Mouse (Mus musculus): ENCODE results near the gene Upk3bl. TPM values are rescaled to one million over a fixed set of nuclear protein-coding genes. Genes with fewer than 3 reads are reported as not detected.
A peak's percentile ranks its signal among the peaks of the same experiment; 100 is the strongest.
"Not testable (repeated sequence)": the region's sequence is repeated elsewhere in the genome, so short reads cannot be mapped to it uniquely, and the experiment has no call there.

Gene Upk3bl
- polyA plus RNA-seq, 1 experiment from 2014 or later, result 0.50 TPM

GRCm38 (mm10) chr5:136048541-136048940 is 5.8 kb upstream of the Upk3bl start:
- not testable (repeated sequence) for H3K27ac ChIP-seq (ENCODE audit: poor library complexity, severe bottlenecking); H3K9me3 ChIP-seq (replicated peaks); H3K36me3 ChIP-seq; H3K9ac ChIP-seq; H3K27me3 ChIP-seq (replicated peaks); ATAC-seq (ENCODE audit: insufficient number of reproducible peaks, low FRiP score); H3K4me2 ChIP-seq; H3K4me3 ChIP-seq
- peaks cover 13% of the 10 kb centered on the region for H3K4me1 ChIP-seq (replicated peaks)

- 75% methylated on average over 6 of the region's 6 CpGs for WGBS
These were observed 4.4 kb upstream of the Upk3bl start for GRCm38 (mm10) chr5:136049926-136050325.

GRCm38 (mm10) chr5:136051231-136052085 is 2.8 kb upstream of the Upk3bl start:
- peak overlapping the region; percentile 78 for H3K27ac ChIP-seq (ENCODE audit: poor library complexity, severe bottlenecking)
- peak; percentile 72 for ATAC-seq (ENCODE audit: insufficient number of reproducible peaks, low FRiP score)
- WGBS, result 13% methylated on average over 10 of the region's 10 CpGs

More at GRCm38 (mm10) chr5:136049926-136050325, 4.4 kb upstream of the Upk3bl start:
- no peaks in the 10 kb centered on the region for H3K36me3 ChIP-seq
- H3K4me2 ChIP-seq, result no peak overlapping the region
- no peak for ATAC-seq (ENCODE audit: insufficient number of reproducible peaks, low FRiP score)
- H3K4me1 ChIP-seq (replicated peaks), result peaks cover 13% of the 10 kb centered on the region
- no peaks in the 10 kb centered on the region for H3K27me3 ChIP-seq (replicated peaks)
- H3K4me3 ChIP-seq, result no peak overlapping the region
- H3K27ac ChIP-seq (ENCODE audit: poor library complexity, severe bottlenecking), result no peak overlapping the region
- H3K9ac ChIP-seq, result no peak overlapping the region
- no peaks in the 10 kb centered on the region for H3K9me3 ChIP-seq (replicated peaks)

GRCm38 (mm10) chr5:136052861-136053655 is 1.2 kb upstream of the Upk3bl start:
- peaks cover 6% of the 10 kb centered on the region; the same call in 1 of the 2 replicates for H3K27me3 ChIP-seq (replicated peaks)
- H3K4me1 ChIP-seq (replicated peaks), result peaks cover 13% of the 10 kb centered on the region
- no peaks in the 10 kb centered on the region for H3K36me3 ChIP-seq
- H3K4me3 ChIP-seq, result no peak overlapping the region
- no peaks in the 10 kb centered on the region for H3K9me3 ChIP-seq (replicated peaks)
- no peak overlapping the region for H3K4me2 ChIP-seq
- H3K9ac ChIP-seq, result no peak overlapping the region
- no peak for ATAC-seq (ENCODE audit: insufficient number of reproducible peaks, low FRiP score)
- 79% methylated on average over 8 of the region's 8 CpGs for WGBS
- H3K27ac ChIP-seq (ENCODE audit: poor library complexity, severe bottlenecking), result no peak overlapping the region

More at GRCm38 (mm10) chr5:136051231-136052085, 2.8 kb upstream of the Upk3bl start:
- Histone ChIP-seq H3K4me3 (no peak overlapping the region), H3K9ac (no peak overlapping the region), H3K4me2 (peak overlapping the region; percentile 18; the same call in 1 of the 2 replicates), H3K27me3 (replicated peaks) (no peaks in the 10 kb centered on the region), H3K36me3 (no peaks in the 10 kb centered on the region), H3K9me3 (replicated peaks) (no peaks in the 10 kb centered on the region), H3K4me1 (replicated peaks) (peaks cover 13% of the 10 kb centered on the region)

GRCm38 (mm10) chr5:136056062-136056461 is 1.8 kb downstream of the Upk3bl start:
- Histone ChIP-seq H3K36me3 (no peaks in the 10 kb centered on the region), H3K9ac (no peak overlapping the region), H3K4me1 (replicated peaks) (peaks cover 12% of the 10 kb centered on the region), H3K4me3 (no peak overlapping the region), H3K27me3 (replicated peaks) (peaks cover 31% of the 10 kb centered on the region), H3K9me3 (replicated peaks) (no peaks in the 10 kb centered on the region), H3K4me2 (no peak overlapping the region), H3K27ac (ENCODE audit: poor library complexity, severe bottlenecking) (no peak overlapping the region)
- 36% methylated on average over 4 of the region's 4 CpGs for WGBS
- no peak for ATAC-seq (ENCODE audit: insufficient number of reproducible peaks, low FRiP score)

- no peak for ATAC-seq (ENCODE audit: insufficient number of reproducible peaks, low FRiP score)
- H3K4me2 ChIP-seq, result no peak overlapping the region
- no peak overlapping the region for H3K27ac ChIP-seq (ENCODE audit: poor library complexity, severe bottlenecking)
- peaks cover 34% of the 10 kb centered on the region for H3K27me3 ChIP-seq (replicated peaks)
- peaks cover 1% of the 10 kb centered on the region for H3K4me1 ChIP-seq (replicated peaks)
- no peak overlapping the region for H3K4me3 ChIP-seq
- no peaks in the 10 kb centered on the region for H3K9me3 ChIP-seq (replicated peaks)
- H3K9ac ChIP-seq, result no peak overlapping the region
- WGBS, result 24% methylated on average over 8 of the region's 8 CpGs
- no peaks in the 10 kb centered on the region for H3K36me3 ChIP-seq
These were observed 2.8 kb downstream of the Upk3bl start for GRCm38 (mm10) chr5:136057085-136057484.

- no peak overlapping the region for H3K4me2 ChIP-seq
- no peaks in the 10 kb centered on the region for H3K36me3 ChIP-seq
- no peak overlapping the region for H3K4me3 ChIP-seq
- 6% methylated on average over 12 of the region's 12 CpGs for WGBS
- H3K27ac ChIP-seq (ENCODE audit: poor library complexity, severe bottlenecking), result no peak overlapping the region
- H3K4me1 ChIP-seq (replicated peaks), result no peaks in the 10 kb centered on the region
- H3K9ac ChIP-seq, result no peak overlapping the region
- peaks cover 34% of the 10 kb centered on the region for H3K27me3 ChIP-seq (replicated peaks)
- ATAC-seq (ENCODE audit: insufficient number of reproducible peaks, low FRiP score), result no peak
- H3K9me3 ChIP-seq (replicated peaks), result no peaks in the 10 kb centered on the region
These were observed 7.3 kb downstream of the Upk3bl start for GRCm38 (mm10) chr5:136061567-136061966.

GRCm38 (mm10) chr5:136063920-136064319 is 9.6 kb downstream of the Upk3bl start:
- Histone ChIP-seq H3K4me3 (no peak overlapping the region), H3K9me3 (replicated peaks) (no peaks in the 10 kb centered on the region), H3K27ac (ENCODE audit: poor library complexity, severe bottlenecking) (no peak overlapping the region), H3K27me3 (replicated peaks) (peaks cover 20% of the 10 kb centered on the region; the same call in 1 of the 2 replicates), H3K36me3 (no peaks in the 10 kb centered on the region), H3K4me1 (replicated peaks) (no peaks in the 10 kb centered on the region), H3K4me2 (no peak overlapping the region), H3K9ac (no peak overlapping the region)
- no peak for ATAC-seq (ENCODE audit: insufficient number of reproducible peaks, low FRiP score)
- 78% methylated on average over 10 of the region's 10 CpGs for WGBS

- H3K27ac ChIP-seq (ENCODE audit: poor library complexity, severe bottlenecking); ATAC-seq (ENCODE audit: insufficient number of reproducible peaks, low FRiP score): not testable (repeated sequence)
- WGBS, result 63% methylated on average over 11 of the region's 11 CpGs
These were observed 12.3 kb downstream of the Upk3bl start for GRCm38 (mm10) chr5:136066404-136067148.

GRCm38 (mm10) chr5:136069411-136069810 is 15.1 kb downstream of the Upk3bl start:
- Histone ChIP-seq H3K4me1 (replicated peaks) (no peaks in the 10 kb centered on the region), H3K9ac (no peak overlapping the region), H3K4me3 (no peak overlapping the region), H3K4me2 (no peak overlapping the region), H3K27ac (ENCODE audit: poor library complexity, severe bottlenecking) (no peak overlapping the region), H3K36me3 (no peaks in the 10 kb centered on the region), H3K27me3 (replicated peaks) (peaks cover 3% of the 10 kb centered on the region; the same call in 1 of the 2 replicates), H3K9me3 (replicated peaks) (no peaks in the 10 kb centered on the region)
- 58% methylated on average over 2 of the region's 2 CpGs for WGBS
- no peak for ATAC-seq (ENCODE audit: insufficient number of reproducible peaks, low FRiP score)

More at GRCm38 (mm10) chr5:136066404-136067148, 12.3 kb downstream of the Upk3bl start:
- H3K9me3 ChIP-seq (replicated peaks); H3K27me3 ChIP-seq (replicated peaks); H3K4me1 ChIP-seq (replicated peaks); H3K4me2 ChIP-seq; H3K9ac ChIP-seq; H3K36me3 ChIP-seq; H3K4me3 ChIP-seq: not testable (repeated sequence)
